Mouse (Mus musculus) stomach, embryonic 16.5 days (tissue): ENCODE measurements around the gene Gclm. TPM values are rescaled to one million over a fixed set of nuclear protein-coding genes. Genes with fewer than 3 reads are reported as not detected.
"Not testable (repeated sequence)": the region's sequence is repeated elsewhere in the genome, so short reads cannot be mapped to it uniquely, and the experiment has no call there.

Source experiments
- ATAC-seq: fragments of 200-750 bp; cut with Nextera tagmentation; 2 replicates; pipeline ENCODE4 v1.8.0; 2017; ENCODE audit warnings: moderate number of reproducible peaks, moderate TSS enrichment; ENCODE audit not compliant: insufficient read depth, low FRiP score
- H3K27ac ChIP-seq: fragments of 300-500 bp; sonication (generic); 2 replicates; pipeline ENCODE4 v1.5.1; 2014; ENCODE audit warnings: low read length
- H3K27me3 ChIP-seq: fragments of 300-500 bp; sonication (generic); 2 replicates; pipeline ENCODE4 v1.6.1; 2014; ENCODE audit warnings: low read length, control low read depth, mixed read lengths; ENCODE audit not compliant: control insufficient read depth, insufficient read depth
- H3K36me3 ChIP-seq: fragments of 300-500 bp; sonication (generic); 2 replicates; pipeline ENCODE4 v1.6.1; 2014; ENCODE audit warnings: low read length; ENCODE audit not compliant: control insufficient read depth, insufficient read depth
- H3K4me1 ChIP-seq: fragments of 300-500 bp; sonication (generic); 2 replicates; pipeline ENCODE4 v1.6.1; 2014; ENCODE audit warnings: low read length, control low read depth, mixed read lengths; ENCODE audit not compliant: control insufficient read depth, insufficient read depth
- H3K4me2 ChIP-seq: fragments of 300-500 bp; sonication (generic); 2 replicates; pipeline ENCODE4 v1.6.1; 2014; ENCODE audit warnings: low read depth, low read length, mixed read lengths
- H3K4me3 ChIP-seq: fragments of 300-500 bp; sonication (generic); replicated peaks from 2 replicates; pipeline ENCODE4 v1.5.1; 2014; ENCODE audit warnings: mild to moderate bottlenecking, low read length
- H3K9ac ChIP-seq: fragments of 300-500 bp; sonication (generic); 2 replicates; pipeline ENCODE4 v1.6.1; 2014; ENCODE audit warnings: low read length
- H3K9me3 ChIP-seq: fragments of 300-500 bp; sonication (generic); replicated peaks from 2 replicates; pipeline ENCODE4 v1.6.1; 2016; ENCODE audit warnings: low read length, control low read depth; ENCODE audit not compliant: control insufficient read depth
- WGBS: fragments of 180-500 bp; shearing (Covaris S2); extraction: QIAGEN DNeasy Blood & Tissue Kit; methylation state at CpG from one replicate; pipeline ENCODE4 v1.1.7; 2014; 5-methylcytosine and 5-hydroxymethylcytosine counted together
- polyA plus RNA-seq: library from polyadenylated mRNA; unstranded; fragments of >200 nt; fragmentation: Nextera tagmentation; extraction: Ambion mirVana; gene quantifications from 2 replicates; pipeline ENCODE4 v1.2.1, GENCODE M21; 2015

The Gclm gene
- polyA plus RNA-seq, 1 experiment from 2014 or later, result 60.8 TPM

- Histone ChIP-seq H3K36me3 (0 out of 2 replicates have a peak, but pooled peaks cover 7% of the 10 kb centered on the region), H3K9ac (peak overlapping the region; percentile 40; the same call in 1 of the 2 replicates), H3K4me2 (peak overlapping the region; percentile 59), H3K4me1 (peaks cover 28% of the 10 kb centered on the region), H3K4me3 (peak overlapping the region; percentile 87), H3K27me3 (no peaks in the 10 kb centered on the region), H3K9me3 (no peaks in the 10 kb centered on the region), H3K27ac (no peak overlapping the region)
- WGBS, result 75% methylated on average over 10 of the region's 10 CpGs
- ATAC-seq, result no peak
Observed at GRCm38 (mm10) chr3:122275111-122275510, 29.8 kb downstream of the Gclm start.

GRCm38 (mm10) chr3:122287195-122287594 lies 41.8 kb downstream of the Gclm start:
- Histone ChIP-seq H3K27me3 (no peaks in the 10 kb centered on the region), H3K4me1 (0 out of 2 replicates have a peak, but pooled peaks cover 1% of the 10 kb centered on the region), H3K4me2 (no peak overlapping the region), H3K27ac (no peak overlapping the region), H3K36me3 (peaks cover 13% of the 10 kb centered on the region), H3K9me3 (no peaks in the 10 kb centered on the region), H3K9ac (no peak overlapping the region), H3K4me3 (no peak overlapping the region)
- no peak for ATAC-seq
- WGBS, result 71% methylated on average over 5 of the region's 5 CpGs

- Histone ChIP-seq H3K27ac (no peak overlapping the region), H3K9ac (no peak overlapping the region), H3K27me3 (no peaks in the 10 kb centered on the region), H3K4me1 (peaks cover 5% of the 10 kb centered on the region; the same call in 1 of the 2 replicates), H3K4me3 (no peak overlapping the region), H3K9me3 (no peaks in the 10 kb centered on the region), H3K36me3 (peaks cover 8% of the 10 kb centered on the region), H3K4me2 (no peak overlapping the region)
- no peak for ATAC-seq
- WGBS, result 77% methylated on average over 5 of the region's 5 CpGs
Observed at GRCm38 (mm10) chr3:122288613-122289195, 43.3 kb downstream of the Gclm start.

- not testable (repeated sequence) for H3K9ac ChIP-seq, ATAC-seq, H3K27ac ChIP-seq, H3K4me3 ChIP-seq, H3K9me3 ChIP-seq, H3K4me1 ChIP-seq, H3K4me2 ChIP-seq, H3K27me3 ChIP-seq, H3K36me3 ChIP-seq
- 64% methylated on average over 3 of the region's 4 CpGs for WGBS
Observed at GRCm38 (mm10) chr3:122289344-122289743, 44.0 kb downstream of the Gclm start.

- H3K27ac ChIP-seq, result peak overlapping the region; percentile 60
- no peaks in the 10 kb centered on the region for H3K9me3 ChIP-seq
- no peaks in the 10 kb centered on the region for H3K36me3 ChIP-seq
- H3K4me3 ChIP-seq, result no peak overlapping the region
- H3K4me2 ChIP-seq, result no peak overlapping the region
- no peak for ATAC-seq
- WGBS, result 67% methylated on average over 7 of the region's 7 CpGs
- peak overlapping the region; percentile 21; the same call in 1 of the 2 replicates for H3K9ac ChIP-seq
- peaks cover 11% of the 10 kb centered on the region; the same call in 1 of the 2 replicates for H3K4me1 ChIP-seq
- no peaks in the 10 kb centered on the region for H3K27me3 ChIP-seq
Observed at GRCm38 (mm10) chr3:122290696-122291095, 45.3 kb downstream of the Gclm start.

- Histone ChIP-seq H3K4me2 (peak overlapping the region; percentile 87; the same call in 1 of the 2 replicates), H3K27ac (peak overlapping the region; percentile 93), H3K9ac (no peak overlapping the region), H3K27me3 (no peaks in the 10 kb centered on the region), H3K9me3 (no peaks in the 10 kb centered on the region), H3K36me3 (no peaks in the 10 kb centered on the region), H3K4me3 (no peak overlapping the region), H3K4me1 (peaks cover 11% of the 10 kb centered on the region; the same call in 1 of the 2 replicates)
- ATAC-seq, result no peak
- 44% methylated on average over 12 of the region's 12 CpGs for WGBS
Observed at GRCm38 (mm10) chr3:122291828-122292227, 46.5 kb downstream of the Gclm start.

- peak; percentile 86 for ATAC-seq
- H3K36me3 ChIP-seq, result no peaks in the 10 kb centered on the region
- H3K9me3 ChIP-seq, result no peaks in the 10 kb centered on the region
- no peaks in the 10 kb centered on the region for H3K27me3 ChIP-seq
- peak overlapping the region; percentile 93 for H3K27ac ChIP-seq
- H3K4me3 ChIP-seq, result peak overlapping the region; percentile 95
- H3K9ac ChIP-seq, result peak overlapping the region; percentile 92
- 7% methylated on average over 54 of the region's 54 CpGs for WGBS
- H3K4me1 ChIP-seq, result peaks cover 11% of the 10 kb centered on the region; the same call in 1 of the 2 replicates
- H3K4me2 ChIP-seq, result peak overlapping the region; percentile 87
Observed at GRCm38 (mm10) chr3:122292300-122293222, 47.2 kb downstream of the Gclm start.

GRCm38 (mm10) chr3:122293223-122293953 lies 48.0 kb downstream of the Gclm start:
- no peaks in the 10 kb centered on the region for H3K9me3 ChIP-seq
- H3K4me1 ChIP-seq, result peaks cover 11% of the 10 kb centered on the region; the same call in 1 of the 2 replicates
- peak overlapping the region; percentile 87 for H3K4me2 ChIP-seq
- peak overlapping the region; percentile 93 for H3K27ac ChIP-seq
- peak overlapping the region; percentile 92 for H3K9ac ChIP-seq
- WGBS, result 0% methylated on average over 103 of the region's 105 CpGs
- ATAC-seq, result peak; percentile 90
- H3K4me3 ChIP-seq, result peak overlapping the region; percentile 95
- H3K27me3 ChIP-seq, result no peaks in the 10 kb centered on the region
- no peaks in the 10 kb centered on the region for H3K36me3 ChIP-seq
